Mouse (Mus musculus) midbrain, embryonic 13.5 days (tissue): ENCODE data around the gene 2300002M23Rik. TPM values are rescaled to one million over a fixed set of nuclear protein-coding genes. Genes with fewer than 3 reads are reported as not detected.

Experiments used
- polyA plus RNA-seq: library from polyadenylated mRNA; unstranded; fragments of >200 nt; fragmentation: Nextera tagmentation; extraction: Ambion mirVana; gene quantifications from 2 replicates; pipeline ENCODE4 v1.2.1, GENCODE M21; 2015

Gene 2300002M23Rik
- polyA plus RNA-seq, 1 experiment from 2014 or later = not detected

Other genes with a start within 250 kb of the 2300002M23Rik start
- 0.11 and 0.17 TPM in 2 replicates for gene H2-Q1, start 247.0 kb upstream of the 2300002M23Rik start, polyA plus RNA-seq
- gene H2-Q2, start 225.2 kb upstream of the 2300002M23Rik start, polyA plus RNA-seq = 0.26 and 0.30 TPM in 2 replicates
- 1.00 and 1.3 TPM in 2 replicates for gene H2-Q4, start 187.8 kb upstream of the 2300002M23Rik start, polyA plus RNA-seq
- 0.17 TPM in 2 replicates for gene H2-Q6, start 142.6 kb upstream of the 2300002M23Rik start, polyA plus RNA-seq
- gene H2-Q7, start 128.3 kb upstream of the 2300002M23Rik start, polyA plus RNA-seq = 2.5 TPM in 2 replicates
- 0.09 and 0.69 TPM in 2 replicates for gene H2-Q10, start 97.4 kb upstream of the 2300002M23Rik start, polyA plus RNA-seq
- not detected in 2 replicates for gene Pou5f1, start 61.4 kb upstream of the 2300002M23Rik start, polyA plus RNA-seq
- gene Tcf19, start 50.6 kb upstream of the 2300002M23Rik start, polyA plus RNA-seq = 23.1 and 23.2 TPM in 2 replicates
- 6.5 and 8.4 TPM in 2 replicates for gene Cchcr1, start 50.4 kb upstream of the 2300002M23Rik start, polyA plus RNA-seq
- 0.73 and 1.1 TPM in 2 replicates for gene Psors1c2, start 34.2 kb upstream of the 2300002M23Rik start, polyA plus RNA-seq
- 0.06 and 0.11 TPM in 2 replicates for gene Cdsn, start 15.3 kb upstream of the 2300002M23Rik start, polyA plus RNA-seq
- not detected in 2 replicates for gene Sfta2, start 34.1 kb downstream of the 2300002M23Rik start, polyA plus RNA-seq
- gene Gm9573, start 59.2 kb downstream of the 2300002M23Rik start, polyA plus RNA-seq = not detected in 2 replicates
- not detected in 2 replicates for gene Mucl3, start 76.2 kb downstream of the 2300002M23Rik start, polyA plus RNA-seq
- 13.0 and 15.1 TPM in 2 replicates for gene Vars2, start 100.1 kb downstream of the 2300002M23Rik start, polyA plus RNA-seq
- 31.5 and 32.0 TPM in 2 replicates for gene Gtf2h4, start 106.3 kb downstream of the 2300002M23Rik start, polyA plus RNA-seq
- gene Ddr1, start 137.2 kb downstream of the 2300002M23Rik start, polyA plus RNA-seq = 163 and 187 TPM in 2 replicates